Mouse (Mus musculus) megakaryocyte-erythroid progenitor cell, adult 5-6 weeks (primary cell): ENCODE measurements around the gene Pigv. TPM values are rescaled to one million over a fixed set of nuclear protein-coding genes. Genes with fewer than 3 reads are reported as not detected.
"Not testable (repeated sequence)": the region's sequence is repeated elsewhere in the genome, so short reads cannot be mapped to it uniquely, and the experiment has no call there.

Experiments
- ATAC-seq: replicated peaks from 2 replicates; pipeline ENCODE4 v1.8.0; 2016; ENCODE audit warnings: mild to moderate bottlenecking, inconsistent platforms; ENCODE audit not compliant: severe bottlenecking, poor library complexity, low FRiP score, low TSS enrichment
- total RNA-seq, 2 experiments: library from RNA; stranded (forward) in 1 of 2; stranded (reverse) in 1 of 2; fragments of 200-1000, 215-1000 nt in 1 of 2; fragments of >200 nt in 1 of 2; fragmentation: Nextera tagmentation in 1 of 2; gene quantifications; 2 replicates each; pipeline ENCODE4 v1.2.3; 2014 to 2017

Pigv gene
- total RNA-seq, 2 experiments from 2014 or later = 2.3 to 10.1 TPM

DNA sequence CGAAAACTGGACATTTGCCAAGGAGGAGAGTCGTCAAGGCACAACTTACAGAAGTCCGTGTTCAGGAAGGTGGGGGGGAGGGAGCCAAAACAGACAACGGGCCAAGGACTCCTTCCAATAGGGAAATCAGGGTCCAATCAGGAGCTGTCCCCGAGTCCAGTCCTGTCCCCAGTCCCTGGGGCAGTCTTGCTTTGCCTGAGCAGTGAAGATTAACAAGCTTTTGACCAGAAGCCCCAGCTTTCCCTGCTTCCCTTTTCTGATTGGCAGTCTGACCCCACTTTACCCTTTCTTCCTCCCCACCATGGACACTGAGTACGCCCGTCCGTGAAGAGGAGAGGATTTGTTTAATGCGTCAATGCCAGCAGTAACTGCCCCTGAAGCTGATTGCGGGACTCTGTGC is 21.0 kb downstream of the Pigv start:
- ATAC-seq = no peak

DNA sequence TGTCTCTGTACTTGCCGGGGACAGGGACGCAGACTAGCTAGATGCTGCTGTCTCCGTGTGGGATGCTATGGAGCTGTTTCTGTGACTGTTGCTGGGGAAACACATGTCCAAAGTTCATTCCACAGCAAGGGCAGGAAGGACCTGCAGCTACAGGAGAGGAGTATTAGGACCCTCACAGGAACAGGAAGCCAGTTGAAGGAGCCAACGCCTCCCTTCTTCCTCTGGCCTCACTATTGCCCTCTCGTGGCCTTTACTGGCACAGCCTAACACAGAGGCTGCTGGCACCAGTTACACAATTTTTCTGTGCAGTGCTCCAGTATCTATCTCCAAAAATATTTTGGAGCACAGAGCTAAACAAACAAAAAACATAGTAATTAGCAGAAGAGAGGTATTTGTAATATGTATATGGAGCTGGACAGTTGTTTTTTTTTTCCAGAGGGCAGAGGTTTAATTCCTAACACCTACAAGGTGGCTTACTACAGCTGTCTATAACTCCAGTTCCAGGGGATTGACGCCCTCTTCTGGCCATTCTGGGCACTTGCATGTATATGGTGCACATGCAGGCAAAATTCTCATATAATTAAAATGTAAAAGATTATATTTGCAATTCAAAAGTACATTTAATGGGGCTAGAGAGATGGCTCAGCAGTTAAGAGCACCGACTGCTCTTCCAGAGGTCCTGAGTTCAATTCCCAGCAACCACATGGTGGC is 22.3 kb downstream of the Pigv start, which contains the start of gene Zdhhc18:
Gene Zdhhc18 (minus strand): TSS at position 166 of the 711 bp plus-strand sequence.
- ATAC-seq = peak; percentile 86

DNA sequence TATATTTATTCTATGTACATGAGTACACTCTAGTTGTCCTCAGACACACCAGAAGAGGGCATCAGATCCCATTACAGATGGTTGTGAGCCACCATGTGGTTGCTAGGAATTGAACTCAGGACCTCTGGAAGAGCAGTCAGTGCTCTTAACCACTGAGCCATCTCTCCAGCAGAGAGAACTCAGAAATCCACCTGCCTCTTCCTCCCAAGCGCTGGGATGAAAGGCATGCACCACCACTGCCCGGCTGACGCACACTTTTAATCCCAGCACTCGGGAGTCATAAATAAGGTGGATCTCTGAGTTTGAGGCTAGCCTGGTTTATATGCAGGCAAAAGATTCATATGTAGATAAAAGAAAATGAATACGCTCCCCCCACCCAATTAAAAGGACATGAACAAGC is 23.0 kb downstream of the Pigv start:
- not testable (repeated sequence) for ATAC-seq

DNA sequence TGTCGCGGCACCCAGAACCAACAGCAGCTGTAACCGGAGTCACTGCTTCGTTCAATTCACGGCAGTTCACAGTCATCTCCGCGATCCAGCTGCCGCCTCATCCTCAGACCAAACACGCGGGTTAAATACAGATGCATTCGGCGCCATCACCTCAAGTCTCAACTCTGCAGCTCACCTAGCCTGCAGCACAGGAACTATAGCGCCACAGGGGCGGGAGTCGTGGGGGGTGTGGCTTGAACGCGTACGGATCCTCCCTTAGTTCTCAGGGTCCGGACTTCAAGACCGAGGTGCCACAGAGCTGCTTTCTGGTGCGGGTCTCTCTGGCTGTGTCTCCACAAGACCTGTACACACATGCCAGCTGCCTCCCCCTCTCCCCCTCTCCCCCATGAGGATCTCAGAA is 26.8 kb downstream of the Pigv start:
- ATAC-seq = no peak

DNA sequence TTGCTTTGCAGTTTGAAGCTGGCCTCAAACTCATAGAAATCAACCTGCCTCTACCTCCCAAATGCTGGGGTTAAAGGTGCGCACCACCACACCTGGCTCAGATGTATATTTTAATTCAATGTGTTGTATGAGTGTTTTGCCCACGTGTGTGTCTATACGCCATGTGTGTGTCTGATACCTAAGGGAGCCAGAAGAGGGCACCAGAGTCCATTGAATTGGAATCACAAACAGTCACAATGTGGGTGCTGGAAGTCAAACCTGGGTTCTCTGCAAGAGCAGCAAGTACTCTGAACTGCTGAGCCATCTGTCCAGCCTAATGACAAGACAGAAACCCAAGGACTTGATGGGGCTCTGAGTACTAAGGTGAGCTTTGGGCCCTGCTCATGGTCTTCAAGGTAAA is 27.3 kb downstream of the Pigv start:
- ATAC-seq = no peak

DNA sequence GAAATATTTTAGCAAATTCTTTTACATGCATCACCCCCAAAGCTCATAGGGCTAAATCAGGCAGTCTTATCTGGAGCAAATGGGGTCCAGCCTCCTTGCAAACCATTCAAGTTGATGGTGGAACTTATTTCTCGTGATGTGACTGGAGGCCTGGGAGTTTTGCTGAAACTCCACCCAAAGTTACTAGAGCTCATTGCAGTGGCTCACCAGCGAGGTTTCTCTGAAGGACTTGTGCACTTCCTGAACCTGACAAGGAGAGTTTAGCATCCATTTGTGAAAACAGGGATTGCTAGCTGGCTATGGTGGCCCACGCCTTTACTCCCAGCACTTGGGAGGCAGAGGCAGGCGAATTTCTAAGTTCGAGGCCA is 38.4 kb downstream of the Pigv start:
- no peak for ATAC-seq

DNA sequence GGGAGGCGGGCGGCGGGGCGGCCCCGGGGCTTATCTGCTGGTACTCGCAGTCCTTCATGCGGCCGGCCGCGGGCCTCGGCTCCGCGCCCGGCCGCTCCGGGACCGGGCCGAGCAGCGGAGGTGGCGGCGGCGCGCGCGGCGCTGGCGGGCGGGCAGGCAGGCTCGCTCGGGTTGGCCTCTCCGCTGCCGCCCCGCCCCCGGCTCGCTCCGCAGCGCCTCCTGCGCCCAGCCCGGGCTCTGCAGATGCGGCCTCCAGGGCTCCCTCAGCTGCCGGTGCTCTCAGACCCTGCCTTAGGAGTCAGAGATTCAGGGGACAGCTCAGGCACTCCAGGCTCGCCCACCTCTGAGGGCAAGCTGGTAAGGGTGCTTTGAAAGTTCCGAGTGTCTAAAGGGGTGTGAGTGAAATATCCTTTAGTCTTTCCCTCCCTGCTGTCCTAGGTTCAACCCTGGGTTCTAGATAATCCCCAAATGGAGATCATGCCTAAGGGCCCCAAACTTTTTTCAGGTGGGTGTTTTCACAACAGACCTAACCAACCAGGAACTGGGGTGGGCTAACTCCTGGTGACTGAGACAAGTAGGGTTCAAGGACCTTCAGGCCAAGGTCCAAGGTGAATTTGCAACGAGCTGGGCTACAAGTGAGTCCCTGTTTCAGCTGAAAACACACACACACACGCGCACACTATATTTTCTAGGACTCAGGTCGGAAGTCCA is 39.0 kb downstream of the Pigv start:
- ATAC-seq = peak; percentile 90

DNA sequence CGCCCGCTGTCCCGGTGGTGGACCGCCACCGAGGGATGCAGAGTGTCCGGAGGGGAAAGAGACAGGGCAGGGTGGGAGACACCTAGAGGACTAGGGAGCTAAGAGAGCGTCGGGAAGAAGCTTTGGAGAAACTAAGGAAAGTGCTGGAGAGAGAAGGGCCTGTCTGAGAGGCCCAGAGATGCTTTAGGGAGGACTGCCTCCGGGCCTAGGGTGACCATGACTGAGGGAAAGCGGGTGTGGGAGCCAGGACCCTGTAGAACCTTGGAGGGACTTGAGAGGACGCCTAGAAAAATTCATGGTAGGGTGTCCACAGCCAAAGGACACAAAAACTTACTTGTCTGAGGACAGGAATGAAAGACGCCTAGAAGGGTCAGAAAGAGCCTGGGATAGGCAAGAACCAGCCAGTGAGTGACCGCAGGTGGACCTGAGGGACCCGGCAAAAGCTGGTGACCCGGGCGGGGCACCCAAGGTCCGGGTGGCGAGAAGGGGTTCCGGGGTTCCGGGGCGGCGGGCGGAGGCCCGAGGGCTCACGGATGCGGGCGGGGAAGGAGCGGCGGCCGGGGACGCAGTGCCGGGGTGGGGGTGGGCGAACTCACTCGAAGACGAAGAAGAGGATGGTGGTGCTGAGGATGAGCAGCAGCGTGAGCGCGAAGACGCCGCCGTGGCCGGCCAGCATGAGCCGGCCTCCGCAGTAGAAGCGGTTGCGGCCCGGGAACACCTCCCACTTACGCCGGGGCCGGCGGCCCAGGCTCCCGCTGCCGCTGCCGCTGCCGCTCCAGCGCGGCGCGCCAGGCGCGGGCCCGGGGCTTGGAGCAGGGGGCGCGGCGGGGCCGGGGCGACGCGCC is 39.7 kb downstream of the Pigv start:
- 0 out of 2 replicates have a peak, but pooled peaks have one; percentile 4 for ATAC-seq

DNA sequence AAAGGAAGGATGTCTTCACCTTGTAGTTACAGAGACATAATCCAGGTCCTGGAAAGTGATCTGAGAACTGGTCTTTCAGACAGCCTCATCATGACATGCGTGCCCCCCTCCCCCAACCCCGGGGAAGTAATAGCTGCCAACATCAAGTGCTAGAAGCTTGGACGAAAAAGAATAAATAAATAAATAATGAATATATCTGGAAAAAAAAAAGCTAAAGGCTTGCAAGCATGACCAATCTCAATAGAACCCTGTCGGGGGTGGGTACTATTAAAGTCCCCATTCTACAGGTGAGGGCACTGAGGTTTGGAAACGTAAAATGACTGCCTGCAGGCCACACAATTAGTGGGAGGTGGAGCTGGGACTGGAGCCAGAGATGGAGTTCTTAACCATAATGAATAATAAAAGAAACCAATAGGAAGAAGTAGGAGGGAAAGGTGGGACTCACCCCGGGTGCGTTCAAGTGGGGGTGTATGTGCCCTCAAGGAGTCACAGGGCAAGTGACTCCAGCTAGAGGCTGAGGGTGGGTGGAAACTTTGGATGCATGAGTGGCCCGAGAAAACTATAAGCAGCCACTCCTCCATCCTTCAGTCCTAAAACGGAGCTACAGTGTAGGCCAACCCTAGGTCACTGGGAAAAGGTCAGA is 40.6 kb downstream of the Pigv start:
- ATAC-seq = no peak

DNA sequence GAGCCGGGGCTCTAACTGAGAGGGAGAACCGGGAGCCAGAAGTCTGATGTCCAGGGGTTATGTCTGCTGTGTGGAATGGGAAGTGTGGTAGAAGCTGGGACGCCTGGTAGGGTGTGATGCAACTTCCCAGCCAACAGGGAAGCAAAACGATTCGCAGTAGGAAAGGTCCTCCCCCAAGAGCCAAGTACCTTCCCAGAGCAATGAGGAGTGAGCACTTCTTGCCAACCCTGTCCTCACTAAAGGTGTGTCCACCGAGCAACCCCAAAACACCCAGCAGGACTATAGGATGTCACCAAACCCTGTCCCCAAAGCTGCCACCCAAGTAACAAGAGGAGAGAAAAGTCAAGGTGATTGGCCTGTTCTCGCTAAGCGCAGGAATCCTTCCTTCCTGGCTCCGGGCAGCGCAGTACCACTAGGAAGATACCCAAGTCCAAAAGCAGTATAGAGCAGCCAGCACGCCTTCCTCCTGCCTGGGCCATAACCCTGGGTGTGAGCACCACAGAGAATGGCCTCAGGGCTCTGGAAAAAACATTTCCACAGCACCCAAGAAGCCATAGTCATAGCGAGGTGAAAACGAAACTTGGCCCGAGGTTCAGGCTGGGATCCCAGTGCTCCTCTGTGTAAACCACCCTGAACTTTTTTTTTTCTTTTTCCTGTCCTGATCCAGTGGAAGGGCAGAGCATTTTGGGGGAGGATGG is 41.2 kb downstream of the Pigv start:
- ATAC-seq = 0 out of 2 replicates have a peak, but pooled peaks have one; percentile 21

DNA sequence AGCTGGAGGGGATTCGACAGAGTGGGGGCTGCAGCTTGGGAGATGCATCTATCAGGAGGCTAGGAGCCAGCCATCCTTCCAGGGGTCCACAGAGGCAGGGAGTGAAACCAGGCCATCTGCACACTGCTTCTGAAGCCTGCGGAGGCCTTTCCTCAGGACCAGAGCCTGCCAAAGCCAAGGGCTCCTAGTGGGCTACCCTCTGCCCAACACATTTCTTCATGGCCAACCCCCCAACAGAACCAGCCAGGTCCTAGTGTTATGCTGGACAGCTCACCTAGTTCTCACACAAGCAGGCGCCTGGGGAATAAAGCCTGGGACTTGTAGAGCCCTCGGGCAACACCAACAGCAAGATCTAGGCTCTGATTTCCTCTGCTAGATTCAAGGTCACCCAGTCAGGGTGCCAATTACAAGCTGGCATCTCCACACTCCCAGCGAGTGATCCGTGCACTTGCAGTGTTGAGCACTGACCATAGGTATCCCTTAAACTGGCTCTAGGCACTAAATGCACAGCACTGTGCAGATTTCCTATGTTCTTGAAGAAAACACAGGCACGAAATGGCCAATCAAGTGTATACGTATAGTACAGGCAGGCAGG is 42.0 kb downstream of the Pigv start:
- ATAC-seq = no peak

DNA sequence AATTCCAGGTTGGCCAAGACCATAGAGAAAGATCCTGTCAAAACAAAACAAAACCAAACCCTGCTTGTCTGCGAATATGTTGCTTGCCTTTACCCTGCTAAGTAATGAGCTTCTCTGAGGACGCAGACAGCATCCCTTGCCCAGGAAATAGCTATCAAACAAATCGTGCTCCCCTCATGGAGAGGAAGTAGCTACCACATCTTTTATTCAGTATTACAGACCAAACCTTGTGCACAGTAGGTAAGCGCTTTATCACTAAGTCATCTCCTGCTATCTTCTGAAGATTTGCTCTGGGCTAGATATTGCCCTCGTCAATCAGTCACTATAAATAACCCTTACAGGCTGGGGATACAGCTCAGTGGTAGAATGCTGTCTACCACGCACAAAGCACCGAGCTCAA is 43.3 kb downstream of the Pigv start:
- ATAC-seq = no peak

DNA sequence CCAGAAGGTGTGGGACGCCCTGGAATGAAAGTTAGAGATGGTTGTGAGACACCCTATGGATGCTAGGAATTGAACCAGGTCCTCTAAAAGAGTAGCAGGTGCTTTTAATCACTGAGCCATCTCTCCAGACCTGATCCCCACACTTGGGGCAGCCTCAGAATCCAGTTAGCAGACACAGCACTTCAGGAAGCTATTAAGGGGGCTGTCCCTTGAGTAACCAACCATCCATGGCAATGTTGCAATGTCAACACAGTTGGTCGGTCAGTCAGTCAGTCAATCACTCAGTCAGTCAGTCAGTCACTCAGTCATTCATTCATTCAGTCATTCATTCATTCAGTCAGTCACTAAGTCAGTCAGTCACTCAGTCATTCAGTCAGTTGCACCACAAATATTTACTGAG is 43.9 kb downstream of the Pigv start:
- no peak for ATAC-seq

DNA sequence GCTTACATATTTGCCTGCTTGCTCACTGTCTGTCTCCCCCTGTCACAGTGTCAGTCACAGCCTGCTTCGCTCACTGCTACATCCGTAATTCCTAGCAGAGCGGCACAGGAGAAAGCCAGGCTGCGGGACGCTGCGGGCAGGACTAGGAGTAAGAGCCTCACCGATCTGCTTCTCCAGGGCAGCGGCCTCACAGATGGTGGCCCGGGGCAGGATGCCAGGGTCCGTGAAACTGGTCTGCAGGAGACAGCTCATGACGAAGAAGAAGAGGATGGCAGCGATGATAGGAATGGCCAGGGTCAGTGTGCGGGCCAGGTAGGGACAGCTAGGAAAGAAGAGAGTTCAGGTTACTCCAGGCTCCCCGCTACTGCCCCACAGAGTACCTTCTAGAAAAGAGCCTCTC is 45.4 kb downstream of the Pigv start:
- ATAC-seq = no peak

DNA sequence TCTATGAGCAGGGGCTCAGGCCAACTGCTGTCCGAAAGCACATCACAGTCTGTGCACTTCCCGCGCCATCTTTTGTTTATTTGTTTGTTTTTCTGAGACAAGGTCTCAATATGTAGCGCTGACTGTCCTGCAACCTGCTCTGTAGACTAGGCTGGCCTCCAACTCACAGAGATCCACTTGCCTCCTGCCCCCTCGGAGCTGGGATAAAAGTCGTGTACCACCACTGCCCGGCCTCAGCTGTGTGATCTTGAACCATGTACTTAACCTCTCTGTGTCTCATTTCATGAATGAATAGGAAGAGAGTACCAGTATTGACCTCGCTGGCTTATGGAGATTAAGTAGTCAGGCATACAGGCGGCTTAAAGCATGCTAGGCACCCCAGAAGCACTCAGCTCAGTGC is 45.8 kb downstream of the Pigv start:
- ATAC-seq = no peak

DNA sequence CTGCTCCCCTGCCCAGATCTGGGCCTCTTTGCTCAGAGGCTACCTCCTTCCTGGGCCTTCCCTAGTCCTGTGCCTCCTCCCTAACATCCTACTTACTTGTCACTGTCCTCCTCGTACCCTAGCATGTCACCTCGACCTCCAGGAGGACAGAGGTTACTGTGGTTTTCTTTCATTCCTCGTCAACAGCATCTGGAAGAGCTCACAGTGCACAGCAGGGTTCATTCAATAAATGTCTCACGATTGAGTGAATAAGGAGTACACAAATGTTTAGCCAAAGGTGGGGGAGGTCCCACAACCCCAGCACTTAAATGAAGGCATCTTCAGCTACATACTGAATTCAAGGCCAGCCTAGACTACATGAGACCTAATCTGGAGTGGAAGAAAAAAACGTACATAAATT is 46.2 kb downstream of the Pigv start:
- ATAC-seq = no peak

DNA sequence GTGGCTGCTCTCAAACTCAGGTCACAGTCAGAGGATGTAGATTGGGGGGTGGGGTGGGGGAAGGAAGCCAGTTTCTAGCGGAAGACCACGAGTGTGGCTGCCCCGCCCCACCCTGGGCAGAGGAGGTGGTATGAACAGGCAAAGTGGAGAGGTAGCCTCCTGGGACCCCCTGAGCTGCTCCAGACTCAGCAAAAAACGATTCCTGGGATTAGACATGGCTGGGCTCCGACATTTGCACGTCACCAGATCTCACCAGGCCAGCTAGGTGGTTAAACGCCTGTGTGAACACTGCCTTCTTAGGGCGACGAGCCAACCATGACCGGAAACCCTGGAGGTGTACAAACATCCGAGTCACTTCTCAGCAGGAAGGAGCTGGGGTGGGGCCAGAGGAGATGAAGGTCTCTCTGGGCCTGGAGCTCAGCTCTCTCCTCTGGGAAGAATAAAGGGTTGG is 46.8 kb downstream of the Pigv start:
- 0 out of 2 replicates have a peak, but pooled peaks have one; percentile 19 for ATAC-seq

DNA sequence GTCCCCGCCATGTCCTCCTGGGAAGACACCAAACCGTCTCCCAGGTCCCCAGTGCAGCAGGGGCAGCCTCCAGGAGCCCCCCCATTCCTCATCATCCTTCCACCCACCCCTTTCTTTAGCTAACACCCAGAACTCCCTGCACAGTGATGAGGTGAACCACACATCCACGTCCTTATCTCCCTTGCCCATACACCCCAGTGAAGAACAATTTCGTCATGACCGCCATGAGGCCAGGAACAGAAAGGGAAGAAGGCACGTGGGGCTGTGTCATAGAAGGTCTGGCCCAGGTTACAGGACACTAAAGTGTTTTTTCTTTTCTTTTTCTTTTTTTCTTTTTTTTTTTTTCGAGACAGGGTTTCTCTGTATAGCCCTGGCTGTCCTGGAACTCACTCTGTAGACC is 47.6 kb downstream of the Pigv start:
- peak; percentile 84 for ATAC-seq
